Mouse (Mus musculus): Measurements from ENCODE around the gene Senp3. TPM values are rescaled to one million over a fixed set of nuclear protein-coding genes. Genes with fewer than 3 reads are reported as not detected.

Senp3 gene
- polyA plus RNA-seq, 1 experiment from 2014 or later: 79.1 TPM

GRCm38 (mm10) chr11:69657462-69657881 lies 24.4 kb downstream of the Senp3 start:
- H3K9me3 ChIP-seq (ENCODE audit: control insufficient read depth, low read length): no peaks in the 10 kb centered on the region
- H3K27ac ChIP-seq (ENCODE audit: low read depth, low read length): no peak overlapping the region
- peaks cover 29% of the 10 kb centered on the region for H3K36me3 ChIP-seq (ENCODE audit: control insufficient read depth, insufficient read depth, low read length)
- H3K4me1 ChIP-seq (replicated peaks; ENCODE audit: control insufficient read depth, insufficient read depth, low read length): peaks cover 35% of the 10 kb centered on the region
- no peak for ATAC-seq (replicated peaks; ENCODE audit: low FRiP score)
- no peak overlapping the region for H3K9ac ChIP-seq (ENCODE audit: low read depth, low read length)
- 83% methylated on average over 15 of the region's 15 CpGs for WGBS
- DNase-seq (ENCODE audit: low spot score): no peak
- H3K27me3 ChIP-seq (replicated peaks; ENCODE audit: control insufficient read depth, insufficient read depth, low read length): no peaks in the 10 kb centered on the region
- no peak overlapping the region for H3K4me3 ChIP-seq (ENCODE audit: low read depth, low read length)
- H3K4me2 ChIP-seq: no peak overlapping the region

- no peaks in the 10 kb centered on the region for H3K9me3 ChIP-seq (ENCODE audit: control insufficient read depth, low read length)
- no peak overlapping the region for H3K4me3 ChIP-seq (ENCODE audit: low read depth, low read length)
- H3K4me2 ChIP-seq: peak overlapping the region; percentile 17; the same call in 1 of the 2 replicates
- H3K36me3 ChIP-seq (ENCODE audit: control insufficient read depth, insufficient read depth, low read length): peaks cover 35% of the 10 kb centered on the region
- H3K4me1 ChIP-seq (replicated peaks; ENCODE audit: control insufficient read depth, insufficient read depth, low read length): peaks cover 35% of the 10 kb centered on the region
- DNase-seq (ENCODE audit: low spot score) (no peak), ATAC-seq (replicated peaks; ENCODE audit: low FRiP score) (0 out of 2 replicates have a peak, but pooled peaks have one; percentile 44)
- H3K27me3 ChIP-seq (replicated peaks; ENCODE audit: control insufficient read depth, insufficient read depth, low read length): no peaks in the 10 kb centered on the region
- H3K27ac ChIP-seq (ENCODE audit: low read depth, low read length): 0 out of 2 replicates have a peak overlapping the region, but pooled peaks have one; percentile 23
- 0 out of 2 replicates have a peak overlapping the region, but pooled peaks have one; percentile 3 for H3K9ac ChIP-seq (ENCODE audit: low read depth, low read length)
- 66% methylated on average over 10 of the region's 10 CpGs for WGBS
Measured at GRCm38 (mm10) chr11:69656617-69657461, 25.0 kb downstream of the Senp3 start.

- Histone ChIP-seq H3K4me1 (replicated peaks; ENCODE audit: control insufficient read depth, insufficient read depth, low read length) (peaks cover 29% of the 10 kb centered on the region), H3K9ac (ENCODE audit: low read depth, low read length) (no peak overlapping the region), H3K4me3 (ENCODE audit: low read depth, low read length) (0 out of 2 replicates have a peak overlapping the region, but pooled peaks have one; percentile 3), H3K27me3 (replicated peaks; ENCODE audit: control insufficient read depth, insufficient read depth, low read length) (no peaks in the 10 kb centered on the region), H3K36me3 (ENCODE audit: control insufficient read depth, insufficient read depth, low read length) (peaks cover 40% of the 10 kb centered on the region), H3K4me2 (no peak overlapping the region; the same call in 1 of the 2 replicates), H3K27ac (ENCODE audit: low read depth, low read length) (no peak overlapping the region; the same call in 1 of the 2 replicates), H3K9me3 (ENCODE audit: control insufficient read depth, low read length) (no peaks in the 10 kb centered on the region)
- ATAC-seq (replicated peaks; ENCODE audit: low FRiP score): no peak
- 78% methylated on average over 5 of the region's 5 CpGs for WGBS
- no peak for DNase-seq (ENCODE audit: low spot score)
Measured at GRCm38 (mm10) chr11:69656065-69656455, 25.8 kb downstream of the Senp3 start.

GRCm38 (mm10) chr11:69655264-69656064 lies 26.4 kb downstream of the Senp3 start, which contains the start of gene Sox15:
Sox15 (plus strand) TSS chr11:69655314.
- H3K27me3 ChIP-seq (replicated peaks; ENCODE audit: control insufficient read depth, insufficient read depth, low read length): no peaks in the 10 kb centered on the region
- peak within 1 kb of the TSS; percentile 51 for H3K27ac ChIP-seq (ENCODE audit: low read depth, low read length)
- H3K4me3 ChIP-seq (ENCODE audit: low read depth, low read length): 0 out of 2 replicates have a peak within 1 kb of the TSS, but pooled peaks have one; percentile 3
- peaks cover 26% of the 10 kb centered on the region for H3K4me1 ChIP-seq (replicated peaks; ENCODE audit: control insufficient read depth, insufficient read depth, low read length)
- no peak within 1 kb of the TSS for H3K9ac ChIP-seq (ENCODE audit: low read depth, low read length)
- WGBS: 37% methylated on average over 34 of the region's 34 CpGs
- ATAC-seq (replicated peaks; ENCODE audit: low FRiP score) (peak; percentile 67), DNase-seq (ENCODE audit: low spot score) (no peak)
- H3K4me2 ChIP-seq: peak within 1 kb of the TSS; percentile 28; the same call in 1 of the 2 replicates
- H3K9me3 ChIP-seq (ENCODE audit: control insufficient read depth, low read length): no peaks in the 10 kb centered on the region
- peaks cover 46% of the 10 kb centered on the region for H3K36me3 ChIP-seq (ENCODE audit: control insufficient read depth, insufficient read depth, low read length)

GRCm38 (mm10) chr11:69654760-69655159 lies 27.1 kb downstream of the Senp3 start:
- no peak for ATAC-seq (replicated peaks; ENCODE audit: low FRiP score)
- WGBS: 42% methylated on average over 9 of the region's 9 CpGs

GRCm38 (mm10) chr11:69653399-69653798 lies 28.5 kb downstream of the Senp3 start:
- 79% methylated on average over 5 of the region's 5 CpGs for WGBS
- no peak overlapping the region for H3K9ac ChIP-seq (ENCODE audit: low read depth, low read length)
- no peaks in the 10 kb centered on the region for H3K27me3 ChIP-seq (replicated peaks; ENCODE audit: control insufficient read depth, insufficient read depth, low read length)
- no peak overlapping the region for H3K27ac ChIP-seq (ENCODE audit: low read depth, low read length)
- DNase-seq (ENCODE audit: low spot score): no peak
- ATAC-seq (replicated peaks; ENCODE audit: low FRiP score): no peak
- H3K4me3 ChIP-seq (ENCODE audit: low read depth, low read length): no peak overlapping the region
- H3K4me1 ChIP-seq (replicated peaks; ENCODE audit: control insufficient read depth, insufficient read depth, low read length): peaks cover 26% of the 10 kb centered on the region
- peaks cover 52% of the 10 kb centered on the region for H3K36me3 ChIP-seq (ENCODE audit: control insufficient read depth, insufficient read depth, low read length)
- no peak overlapping the region for H3K4me2 ChIP-seq
- no peaks in the 10 kb centered on the region for H3K9me3 ChIP-seq (ENCODE audit: control insufficient read depth, low read length)

More at GRCm38 (mm10) chr11:69654760-69655159, 27.1 kb downstream of the Senp3 start:
- Histone ChIP-seq H3K9ac (ENCODE audit: low read depth, low read length) (no peak overlapping the region), H3K4me3 (ENCODE audit: low read depth, low read length) (no peak overlapping the region), H3K4me2 (no peak overlapping the region), H3K27ac (ENCODE audit: low read depth, low read length) (peak overlapping the region; percentile 51), H3K4me1 (replicated peaks; ENCODE audit: control insufficient read depth, insufficient read depth, low read length) (peaks cover 26% of the 10 kb centered on the region), H3K36me3 (ENCODE audit: control insufficient read depth, insufficient read depth, low read length) (peaks cover 53% of the 10 kb centered on the region), H3K27me3 (replicated peaks; ENCODE audit: control insufficient read depth, insufficient read depth, low read length) (no peaks in the 10 kb centered on the region), H3K9me3 (ENCODE audit: control insufficient read depth, low read length) (no peaks in the 10 kb centered on the region)
- DNase-seq (ENCODE audit: low spot score): no peak

- no peaks in the 10 kb centered on the region for H3K27me3 ChIP-seq (replicated peaks; ENCODE audit: control insufficient read depth, insufficient read depth, low read length)
- ATAC-seq (replicated peaks; ENCODE audit: low FRiP score) (no peak), DNase-seq (ENCODE audit: low spot score) (no peak)
- no peak overlapping the region for H3K27ac ChIP-seq (ENCODE audit: low read depth, low read length)
- WGBS: 93% methylated on average over 5 of the region's 5 CpGs
- H3K4me2 ChIP-seq: no peak overlapping the region
- no peak overlapping the region for H3K9ac ChIP-seq (ENCODE audit: low read depth, low read length)
- H3K4me3 ChIP-seq (ENCODE audit: low read depth, low read length): no peak overlapping the region
- H3K9me3 ChIP-seq (ENCODE audit: control insufficient read depth, low read length): no peaks in the 10 kb centered on the region
- no peaks in the 10 kb centered on the region for H3K4me1 ChIP-seq (replicated peaks; ENCODE audit: control insufficient read depth, insufficient read depth, low read length)
- peaks cover 77% of the 10 kb centered on the region for H3K36me3 ChIP-seq (ENCODE audit: control insufficient read depth, insufficient read depth, low read length)
Measured at GRCm38 (mm10) chr11:69645860-69646259, 36.0 kb downstream of the Senp3 start.

- Histone ChIP-seq H3K9ac (ENCODE audit: low read depth, low read length) (no peak overlapping the region), H3K4me2 (no peak overlapping the region), H3K27me3 (replicated peaks; ENCODE audit: control insufficient read depth, insufficient read depth, low read length) (no peaks in the 10 kb centered on the region), H3K4me1 (replicated peaks; ENCODE audit: control insufficient read depth, insufficient read depth, low read length) (peaks cover 15% of the 10 kb centered on the region), H3K27ac (ENCODE audit: low read depth, low read length) (no peak overlapping the region), H3K36me3 (ENCODE audit: control insufficient read depth, insufficient read depth, low read length) (peaks cover 6% of the 10 kb centered on the region), H3K9me3 (ENCODE audit: control insufficient read depth, low read length) (no peaks in the 10 kb centered on the region), H3K4me3 (ENCODE audit: low read depth, low read length) (no peak overlapping the region)
- 86% methylated on average over 3 of the region's 3 CpGs for WGBS
- ATAC-seq (replicated peaks; ENCODE audit: low FRiP score) (no peak), DNase-seq (ENCODE audit: low spot score) (no peak)
Measured at GRCm38 (mm10) chr11:69635471-69635870, 46.4 kb downstream of the Senp3 start.
